Mouse (Mus musculus) liver, postnatal 0 days (tissue): Measurements from ENCODE around the gene Tjp1.

Experiments
- CTCF ChIP-seq: sonication (generic); IDR thresholded peaks from 2 replicates; pipeline ENCODE4 v1.5.1; 2016; ENCODE audit warnings: antibody characterized with exemption, low read depth
- EP300 ChIP-seq: IDR thresholded peaks from 2 replicates; pipeline ENCODE4 v1.6.1; 2016; ENCODE audit warnings: antibody characterized with exemption, low read depth, mild to moderate bottlenecking

DNA sequence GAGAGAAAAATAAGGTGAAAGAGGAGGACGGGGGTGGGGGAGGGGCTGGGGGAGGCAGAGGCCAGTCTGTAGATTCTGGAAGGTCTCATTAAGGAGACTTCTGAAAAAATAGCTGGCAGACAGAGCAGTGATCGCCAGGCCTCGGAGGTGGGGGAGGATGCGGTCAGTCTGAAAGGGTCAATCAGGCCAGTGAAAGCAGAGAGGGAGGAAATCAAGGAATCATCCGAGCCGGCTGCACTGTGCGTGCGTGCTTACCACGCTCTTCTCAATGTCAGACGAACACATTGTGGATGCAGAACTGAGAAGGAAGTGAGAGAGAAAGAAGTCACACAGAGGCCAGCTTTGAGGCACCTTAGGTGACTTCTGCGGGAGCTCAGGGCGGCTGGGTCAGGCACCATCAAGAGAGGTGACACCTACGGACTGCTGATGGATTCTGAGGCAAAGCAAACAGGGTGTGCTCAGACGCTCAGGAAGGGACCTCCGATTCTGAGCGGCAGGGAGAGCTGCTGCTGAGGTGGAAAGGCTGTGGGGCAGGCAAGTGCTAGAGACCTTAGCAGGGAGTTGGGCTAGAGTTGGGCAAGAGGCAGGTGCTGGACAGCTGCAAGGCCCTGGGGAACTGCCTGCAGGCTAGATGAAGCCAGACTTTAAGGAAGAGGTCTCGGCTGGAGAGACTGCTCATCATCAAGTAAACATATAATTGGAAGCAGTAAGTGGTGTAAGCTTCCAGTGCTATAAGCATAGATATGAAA lies 133.7 kb downstream of the Tjp1 start:
- no peak for TF ChIP-seq CTCF
- TF ChIP-seq EP300 = no peak
